Mouse (Mus musculus): ENCODE measurements around the gene Apold1.

DNA sequence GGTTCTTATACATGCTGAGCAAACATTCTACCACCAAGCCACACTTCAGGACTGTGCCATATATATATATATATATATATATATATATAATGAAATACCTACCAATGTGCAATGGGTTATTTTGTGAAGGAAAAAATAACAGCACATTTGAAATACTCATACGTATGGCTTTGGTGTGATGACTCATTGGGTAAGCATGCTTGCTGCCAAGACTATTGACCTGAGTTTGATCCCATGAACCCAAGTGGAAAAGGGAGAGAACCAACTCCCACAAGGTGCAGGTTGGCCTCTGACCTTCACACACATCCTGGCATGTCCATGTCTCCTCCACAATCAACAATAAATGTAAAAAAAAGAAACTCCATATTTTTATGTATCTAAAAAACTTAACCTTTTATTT, 13.2 kb upstream of the Apold1 start:
- TF ChIP-seq EP300 (IDR thresholded peaks at IDR 0.05) (no peak), CTCF (IDR thresholded peaks at IDR 0.05) (no peak)

All from lung, postnatal 0 days (tissue).